Mouse (Mus musculus) cortical plate, adult 2 months (tissue): ENCODE measurements around the gene Gm17349.

Source experiments
- CTCF ChIP-seq: fragments of 200-500 bp; IDR thresholded peaks from 2 replicates; pipeline ENCODE4 v1.5.1; 2011; ENCODE audit warnings: mild to moderate bottlenecking, control low read depth, low read length; ENCODE audit not compliant: insufficient read depth; ENCODE audit errors: extremely low read depth
- POLR2A ChIP-seq: fragments of 200-500 bp; IDR thresholded peaks from 2 replicates; pipeline ENCODE4 v1.6.1; 2011; ENCODE audit warnings: mild to moderate bottlenecking, low read length, control low read depth; ENCODE audit not compliant: insufficient read depth; ENCODE audit errors: extremely low read depth

GRCm38 (mm10) chr15:99661121-99661830, 44.0 kb downstream of the Gm17349 start:
- no peak for TF ChIP-seq CTCF
- TF ChIP-seq POLR2A: no peak
